ENCODE assay signal across 21 mouse cellular contexts in the genomic region with DNA sequence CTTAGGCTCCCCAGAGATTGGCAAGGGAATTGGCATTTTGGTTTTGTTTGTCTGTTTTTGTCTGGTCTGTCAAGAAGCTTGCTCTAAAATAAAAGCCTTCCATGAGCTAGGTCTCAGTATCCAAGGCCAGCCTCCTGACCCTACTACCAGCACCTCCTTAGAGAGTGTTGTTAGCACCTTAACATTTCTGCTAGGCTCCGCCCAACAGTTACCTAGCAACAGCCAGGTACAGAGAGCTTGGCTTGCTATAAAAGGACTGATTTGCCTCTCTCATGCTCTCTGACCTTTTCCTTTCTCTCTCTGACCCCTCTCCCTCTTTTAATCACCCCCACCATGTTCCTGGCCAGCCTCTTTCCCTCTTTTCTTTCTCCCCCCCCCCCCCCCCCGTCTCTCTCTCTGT.
"Had no signal": no experiment of that assay in that cellular context is flagged by ENCODE, and none has a peak within 500 bp of the region (broad histone marks: within the 10 kb centered on the region; RNA-seq: fewer than 3 reads in every experiment).

No protein-coding gene starts in this region.

- H3K4me2 ChIP-seq: liver, embryonic 13.5 days; liver, embryonic 15.5 days; lung, embryonic 14.5 days; midbrain, embryonic 12.5 days; neural tube, embryonic 13.5 days; neural tube, embryonic 15.5 days had no signal

- ATAC-seq: liver, postnatal 0 days; midbrain, embryonic 16.5 days had no signal

- H3K27me3 ChIP-seq: liver, embryonic 13.5 days; liver, embryonic 15.5 days; midbrain, embryonic 12.5 days; neural tube, embryonic 13.5 days; neural tube, embryonic 15.5 days had no signal

- H3K36me3 ChIP-seq: liver, embryonic 13.5 days; liver, embryonic 15.5 days; midbrain, embryonic 10.5 days; midbrain, embryonic 12.5 days; neural tube, embryonic 13.5 days; neural tube, embryonic 15.5 days had no signal

- H3K27ac ChIP-seq: liver, embryonic 13.5 days; liver, embryonic 15.5 days; macrophage; midbrain, embryonic 10.5 days; midbrain, embryonic 12.5 days; neural tube, embryonic 13.5 days; neural tube, embryonic 15.5 days had no signal

- DNase-seq: liver, embryonic 13.5 days; liver, postnatal 0 days; lung, embryonic 14.5 days; lung, postnatal 14 days; midbrain, embryonic 14.5 days; retina, postnatal 1 day; right cerebral cortex, adult 18-20 months; right cerebral cortex, postnatal 25 days; right cerebral cortex, postnatal 4 days; spleen, adult 18-20 months; thymus, adult 2 months; thymus, postnatal 25 days; thymus, postnatal 4 days had no signal

- H3K9me3 ChIP-seq: liver, embryonic 13.5 days; liver, embryonic 15.5 days; midbrain, embryonic 10.5 days; midbrain, embryonic 12.5 days; neural tube, embryonic 13.5 days; neural tube, embryonic 15.5 days had no signal

- H3K9ac ChIP-seq: liver, embryonic 13.5 days; liver, embryonic 15.5 days; liver, postnatal 0 days; lung, embryonic 14.5 days; midbrain, embryonic 12.5 days; neural tube, embryonic 13.5 days; neural tube, embryonic 15.5 days had no signal

- H3K4me3 ChIP-seq: liver, embryonic 13.5 days; liver, embryonic 15.5 days; midbrain, embryonic 10.5 days; midbrain, embryonic 12.5 days; myocyte; neural tube, embryonic 13.5 days; neural tube, embryonic 15.5 days had no signal

- H3K4me1 ChIP-seq: neural tube, embryonic 13.5 days; neural tube, embryonic 15.5 days had no signal
